Mouse (Mus musculus): ENCODE results near the gene Mier1.
A peak's percentile ranks its signal among the peaks of the same experiment; 100 is the strongest.

The Mier1 gene

GRCm38 (mm10) chr4:103180300-103180888 lies 66.2 kb downstream of the Mier1 start:
- H3K36me3 ChIP-seq (ENCODE audit: control insufficient read depth, insufficient read depth, low read length, poor library complexity, severe bottlenecking), result no peaks in the 10 kb centered on the region; the same call in 1 of the 2 replicates
- H3K27me3 ChIP-seq (ENCODE audit: control insufficient read depth, insufficient read depth, low read length, poor library complexity, severe bottlenecking), result no peaks in the 10 kb centered on the region
- no peak for DNase-seq (ENCODE audit: low read depth, low spot score)

- H3K27me3 ChIP-seq (ENCODE audit: control insufficient read depth, insufficient read depth, low read length, poor library complexity, severe bottlenecking), result no peaks in the 10 kb centered on the region
- no peak for DNase-seq (ENCODE audit: low read depth, low spot score)
- no peaks in the 10 kb centered on the region for H3K36me3 ChIP-seq (ENCODE audit: control insufficient read depth, insufficient read depth, low read length, poor library complexity, severe bottlenecking)
These were observed 74.8 kb downstream of the Mier1 start for GRCm38 (mm10) chr4:103188786-103189640.

- H3K27me3 ChIP-seq (ENCODE audit: control insufficient read depth, insufficient read depth, low read length, poor library complexity, severe bottlenecking), result no peaks in the 10 kb centered on the region
- peak; percentile 12 for DNase-seq (ENCODE audit: low read depth, low spot score)
- no peaks in the 10 kb centered on the region for H3K36me3 ChIP-seq (ENCODE audit: control insufficient read depth, insufficient read depth, low read length, poor library complexity, severe bottlenecking)
These were observed 78.2 kb downstream of the Mier1 start for GRCm38 (mm10) chr4:103192421-103192820.

- H3K36me3 ChIP-seq (ENCODE audit: control insufficient read depth, insufficient read depth, low read length, poor library complexity, severe bottlenecking), result no peaks in the 10 kb centered on the region
- DNase-seq (ENCODE audit: low read depth, low spot score), result no peak
- H3K27me3 ChIP-seq (ENCODE audit: control insufficient read depth, insufficient read depth, low read length, poor library complexity, severe bottlenecking), result no peaks in the 10 kb centered on the region
These were observed 83.2 kb downstream of the Mier1 start for GRCm38 (mm10) chr4:103197401-103197800.

- DNase-seq (ENCODE audit: low read depth, low spot score), result no peak
- Histone ChIP-seq H3K27me3 (ENCODE audit: control insufficient read depth, insufficient read depth, low read length, poor library complexity, severe bottlenecking) (no peaks in the 10 kb centered on the region), H3K36me3 (ENCODE audit: control insufficient read depth, insufficient read depth, low read length, poor library complexity, severe bottlenecking) (no peaks in the 10 kb centered on the region)
These were observed 84.9 kb downstream of the Mier1 start for GRCm38 (mm10) chr4:103199086-103199485.

GRCm38 (mm10) chr4:103200046-103200445 lies 85.9 kb downstream of the Mier1 start:
- no peak for DNase-seq (ENCODE audit: low read depth, low spot score)
- no peaks in the 10 kb centered on the region for H3K27me3 ChIP-seq (ENCODE audit: control insufficient read depth, insufficient read depth, low read length, poor library complexity, severe bottlenecking)
- no peaks in the 10 kb centered on the region for H3K36me3 ChIP-seq (ENCODE audit: control insufficient read depth, insufficient read depth, low read length, poor library complexity, severe bottlenecking)

- DNase-seq (ENCODE audit: low read depth, low spot score), result no peak
- Histone ChIP-seq H3K27me3 (ENCODE audit: control insufficient read depth, insufficient read depth, low read length, poor library complexity, severe bottlenecking) (no peaks in the 10 kb centered on the region), H3K36me3 (ENCODE audit: control insufficient read depth, insufficient read depth, low read length, poor library complexity, severe bottlenecking) (no peaks in the 10 kb centered on the region)
These were observed 89.5 kb downstream of the Mier1 start for GRCm38 (mm10) chr4:103203646-103204045.

GRCm38 (mm10) chr4:103208553-103208952 lies 94.4 kb downstream of the Mier1 start:
- no peak for DNase-seq (ENCODE audit: low read depth, low spot score)
- H3K36me3 ChIP-seq (ENCODE audit: control insufficient read depth, insufficient read depth, low read length, poor library complexity, severe bottlenecking), result no peaks in the 10 kb centered on the region
- H3K27me3 ChIP-seq (ENCODE audit: control insufficient read depth, insufficient read depth, low read length, poor library complexity, severe bottlenecking), result no peaks in the 10 kb centered on the region

- DNase-seq (ENCODE audit: low read depth, low spot score), result no peak
These were observed 99.8 kb downstream of the Mier1 start for GRCm38 (mm10) chr4:103213859-103214497.

GRCm38 (mm10) chr4:103214498-103214924 lies 100.3 kb downstream of the Mier1 start:
- H3K36me3 ChIP-seq (ENCODE audit: control insufficient read depth, insufficient read depth, low read length, poor library complexity, severe bottlenecking), result no peaks in the 10 kb centered on the region
- H3K27me3 ChIP-seq (ENCODE audit: control insufficient read depth, insufficient read depth, low read length, poor library complexity, severe bottlenecking), result no peaks in the 10 kb centered on the region
- peak; percentile 71 for DNase-seq (ENCODE audit: low read depth, low spot score)

More at GRCm38 (mm10) chr4:103213859-103214497, 99.8 kb downstream of the Mier1 start:
- Histone ChIP-seq H3K27me3 (ENCODE audit: control insufficient read depth, insufficient read depth, low read length, poor library complexity, severe bottlenecking) (no peaks in the 10 kb centered on the region), H3K36me3 (ENCODE audit: control insufficient read depth, insufficient read depth, low read length, poor library complexity, severe bottlenecking) (no peaks in the 10 kb centered on the region)

Measured in splenic B cell, adult 2 months (primary cell).